Mouse (Mus musculus) kidney, adult 10 weeks (tissue): ENCODE data around the gene Msx2. TPM values are rescaled to one million over a fixed set of nuclear protein-coding genes. Genes with fewer than 3 reads are reported as not detected.

ENCODE experiments used
- polyA plus RNA-seq: library from polyadenylated mRNA; stranded (reverse); fragments of 350-450 nt; fragmentation: Illumina TruSeq; extraction: RNeasy Lipid Tissue Mini Kit (QIAGEN cat#74804); gene quantifications from one replicate; pipeline ENCODE4 v1.2.3, GENCODE M21; 2014; ENCODE audit warnings: low read depth, low replicate concordance

The Msx2 gene
- polyA plus RNA-seq, result 0.32 TPM

GRCm38 (mm10) chr13:53472614-53473124, at the start of gene Msx2:
Gene Msx2, minus strand, starts transcription at chr13:53473074.

Other genes starting within 250 kb of the Msx2 start
- gene Ror2, start 186.9 kb downstream of the Msx2 start, polyA plus RNA-seq, result 0.65 TPM
- gene Sptlc1, start 95.7 kb downstream of the Msx2 start, polyA plus RNA-seq, result 60.6 TPM